Mouse (Mus musculus) left cerebral cortex, postnatal 36 days (tissue): ENCODE data around the gene Lrp1. TPM values are rescaled to one million over a fixed set of nuclear protein-coding genes. Genes with fewer than 3 reads are reported as not detected.

Source experiments
- DNase-seq, 2 experiments: peaks; one replicate each; pipeline ENCODE4 v3.0.0; 2021 to 2022; ENCODE audit warnings: low spot score in 2 of 2, mixed read lengths in 1 of 2
- intact Hi-C: fragments of 180-260 bp; cut with DNase I; formaldehyde crosslinking; loops from one replicate; pipeline ENCODE4 v1.15.1; 2025
- total RNA-seq, 2 experiments: library from RNA; stranded (reverse); gene quantifications; 2 replicates each; pipeline ENCODE4 v1.2.3; 2021

Gene Lrp1
- total RNA-seq, 2 experiments from 2014 or later, result 285 to 320 TPM

- DNase-seq, result no peak
- intact Hi-C loops, result no loop called here
These were observed 49.9 kb downstream of the Lrp1 start for GRCm38 (mm10) chr10:127570937-127571641.

- DNase-seq, result no peak
- intact Hi-C loops, result no loop called here
These were observed 50.6 kb downstream of the Lrp1 start for GRCm38 (mm10) chr10:127570384-127570783.

DNA sequence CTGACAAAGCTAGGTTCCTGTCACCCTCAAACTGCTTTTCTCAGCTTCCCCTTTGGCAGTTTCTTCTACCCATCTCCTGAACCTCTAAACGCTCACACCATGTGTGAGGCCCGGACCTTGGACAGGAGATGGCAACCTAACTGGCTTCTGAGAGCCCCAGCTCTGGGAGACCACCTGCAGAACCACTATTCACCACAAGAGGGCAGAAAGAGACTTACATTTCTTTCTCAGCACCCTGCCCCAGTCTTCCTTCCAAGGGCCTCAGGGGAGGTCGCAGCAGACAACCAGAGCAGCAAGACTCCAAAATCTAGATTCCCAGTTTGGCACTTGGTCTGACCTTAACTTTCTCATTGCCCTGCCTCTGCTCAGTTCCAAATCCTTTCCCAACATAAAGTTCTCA lies 51.5 kb downstream of the Lrp1 start:
- DNase-seq, result peak in 1 of 2 experiments; percentile 50
- intact Hi-C loops, result loop anchor here (2.0 kb wide), 1 partner anchor 57 kb away; no protein-coding TSS in a partner anchor

GRCm38 (mm10) chr10:127566553-127567326 lies 54.2 kb downstream of the Lrp1 start:
- intact Hi-C loops, result no loop called here
- DNase-seq, result no peak

DNA sequence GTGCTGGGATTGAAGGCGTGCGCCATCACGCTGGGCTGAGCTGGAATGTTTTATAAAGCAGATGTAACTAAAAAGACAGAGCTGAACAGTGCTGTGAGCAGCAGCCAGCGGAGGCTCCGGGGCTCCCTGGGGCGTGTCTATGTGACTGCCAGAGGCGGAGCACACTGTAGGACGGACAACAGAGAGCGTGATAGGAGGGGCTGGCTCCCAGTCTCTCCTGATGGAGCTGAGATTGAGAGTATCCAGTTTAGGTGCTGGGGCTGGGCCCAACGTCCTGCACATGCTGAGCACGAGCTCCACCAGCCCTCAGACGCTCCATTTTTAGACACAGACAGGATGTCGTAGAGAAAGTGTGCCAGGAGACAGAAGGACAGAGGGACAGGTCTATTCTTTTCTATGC lies 56.6 kb downstream of the Lrp1 start:
- intact Hi-C loops, result no loop called here
- peak; percentile 38 to 40 for DNase-seq

GRCm38 (mm10) chr10:127563840-127564239 lies 57.1 kb downstream of the Lrp1 start:
- intact Hi-C loops, result no loop called here
- no peak for DNase-seq

- intact Hi-C loops, result no loop called here
- DNase-seq, result no peak
These were observed 59.8 kb downstream of the Lrp1 start for GRCm38 (mm10) chr10:127561145-127561544.

- DNase-seq, result no peak
These were observed 63.6 kb downstream of the Lrp1 start for GRCm38 (mm10) chr10:127557397-127557796.

DNA sequence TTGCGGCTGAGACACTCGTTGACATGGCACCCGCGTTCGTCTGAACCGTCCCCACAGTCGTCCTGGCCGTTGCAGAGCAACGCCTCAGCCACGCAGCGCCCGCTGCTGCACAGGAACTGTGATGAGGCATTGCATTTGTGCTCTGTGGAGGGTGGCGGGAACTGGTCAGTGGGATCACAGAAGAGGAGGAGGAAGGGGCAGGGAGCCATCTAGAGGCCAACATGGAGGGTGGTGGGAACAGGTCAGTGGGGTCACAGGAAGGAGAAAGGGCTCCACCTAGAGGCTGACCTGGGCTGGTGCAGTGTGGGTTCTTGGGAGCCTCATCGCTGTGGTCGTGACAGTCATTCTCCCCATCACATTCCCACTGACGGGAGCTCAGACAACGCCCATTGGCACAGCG lies 65.2 kb downstream of the Lrp1 start:
- intact Hi-C loops, result no loop called here
- DNase-seq, result no peak

More at GRCm38 (mm10) chr10:127557397-127557796, 63.6 kb downstream of the Lrp1 start:
- intact Hi-C loops, result no loop called here

- intact Hi-C loops, result no loop called here
- no peak for DNase-seq
These were observed 71.1 kb downstream of the Lrp1 start for GRCm38 (mm10) chr10:127549892-127550291.

DNA sequence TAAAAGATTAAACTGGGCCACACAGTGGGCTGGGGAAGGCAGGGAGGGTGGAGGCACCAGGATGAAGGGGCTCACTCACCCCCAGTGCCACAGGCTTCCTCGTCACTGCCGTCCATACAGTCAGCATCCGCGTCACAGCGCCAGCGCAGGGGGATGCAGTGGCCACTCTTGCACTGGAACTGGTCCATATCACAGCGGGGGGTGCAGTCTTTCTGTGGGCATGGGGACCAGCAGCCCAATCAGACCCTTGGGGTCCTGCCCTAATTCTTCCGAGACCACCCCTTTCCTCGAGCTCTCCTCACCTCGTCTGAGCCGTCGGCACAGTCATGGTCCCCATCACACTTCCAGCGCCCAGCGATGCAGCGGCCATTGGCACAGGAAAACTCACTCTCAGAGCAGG lies 72.7 kb downstream of the Lrp1 start:
- intact Hi-C loops, result no loop called here

GRCm38 (mm10) chr10:127546505-127546904 lies 74.4 kb downstream of the Lrp1 start:
- intact Hi-C loops, result no loop called here
- DNase-seq, result no peak

More for the DNA sequence above, 72.7 kb downstream of the Lrp1 start:
- no peak for DNase-seq

GRCm38 (mm10) chr10:127544375-127544774 lies 76.6 kb downstream of the Lrp1 start:
- no peak for DNase-seq
- intact Hi-C loops, result no loop called here

DNA sequence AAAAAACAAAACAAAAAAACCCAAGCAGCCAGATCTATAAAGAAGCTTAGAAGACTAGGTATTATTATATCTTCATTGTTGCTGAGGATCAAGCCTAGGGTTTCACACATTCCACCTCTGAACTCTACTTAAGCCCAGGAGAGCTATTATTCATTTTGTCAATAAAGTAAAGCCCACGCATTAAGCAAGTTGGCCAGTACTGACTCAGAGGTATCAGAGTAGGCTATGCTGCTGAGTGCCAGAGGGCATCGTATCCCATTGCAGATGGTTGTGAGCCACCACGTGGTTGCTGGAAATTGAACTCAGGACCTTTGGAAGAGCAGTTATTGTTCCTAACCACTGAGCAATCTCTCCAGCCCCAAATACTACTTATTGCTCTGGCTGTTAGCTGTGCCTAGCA lies 77.0 kb downstream of the Lrp1 start:
- DNase-seq, result no peak
- intact Hi-C loops, result no loop called here

- intact Hi-C loops, result no loop called here
- DNase-seq, result no peak
These were observed 78.2 kb downstream of the Lrp1 start for GRCm38 (mm10) chr10:127542720-127543119.

DNA sequence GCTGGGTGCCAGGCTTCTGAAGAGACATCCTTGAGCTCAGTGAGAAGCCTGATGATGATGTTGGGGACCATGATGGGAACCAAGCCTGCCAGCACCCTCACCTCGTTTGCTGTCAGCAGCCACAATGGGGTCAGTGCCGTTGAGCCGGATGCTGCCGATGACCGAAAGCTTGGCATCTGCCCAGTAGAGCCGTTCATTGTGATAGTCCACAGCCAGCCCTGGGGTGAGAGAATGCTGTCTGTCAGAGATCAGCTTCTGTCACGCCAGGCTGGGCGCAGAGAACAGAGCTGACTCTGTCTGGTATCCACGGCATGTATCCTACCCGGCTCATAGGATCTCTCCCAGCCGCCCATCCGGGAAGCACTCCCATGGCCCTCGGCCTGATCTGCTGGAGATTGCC lies 78.9 kb downstream of the Lrp1 start:
- no peak for DNase-seq
- intact Hi-C loops, result no loop called here

DNA sequence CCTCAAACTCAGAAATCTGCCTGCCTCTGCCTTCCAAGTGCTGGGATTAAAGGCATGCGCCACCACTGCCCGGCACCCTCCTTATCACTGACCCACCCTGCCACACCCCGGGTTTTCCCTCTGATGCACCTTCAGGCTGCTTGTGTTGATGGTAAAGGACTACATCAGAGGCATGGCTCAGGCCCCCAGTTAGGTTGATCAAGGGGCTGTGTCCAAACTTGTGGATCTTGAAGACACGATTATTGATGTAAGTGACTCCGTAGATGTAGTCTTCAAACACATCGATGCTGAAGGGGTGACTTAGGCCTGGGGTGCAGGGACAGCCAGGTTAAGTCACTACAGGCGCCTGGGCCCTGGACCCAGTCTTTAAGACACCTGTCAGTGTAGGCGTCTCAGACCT lies 79.4 kb downstream of the Lrp1 start:
- intact Hi-C loops, result no loop called here
- DNase-seq, result no peak

DNA sequence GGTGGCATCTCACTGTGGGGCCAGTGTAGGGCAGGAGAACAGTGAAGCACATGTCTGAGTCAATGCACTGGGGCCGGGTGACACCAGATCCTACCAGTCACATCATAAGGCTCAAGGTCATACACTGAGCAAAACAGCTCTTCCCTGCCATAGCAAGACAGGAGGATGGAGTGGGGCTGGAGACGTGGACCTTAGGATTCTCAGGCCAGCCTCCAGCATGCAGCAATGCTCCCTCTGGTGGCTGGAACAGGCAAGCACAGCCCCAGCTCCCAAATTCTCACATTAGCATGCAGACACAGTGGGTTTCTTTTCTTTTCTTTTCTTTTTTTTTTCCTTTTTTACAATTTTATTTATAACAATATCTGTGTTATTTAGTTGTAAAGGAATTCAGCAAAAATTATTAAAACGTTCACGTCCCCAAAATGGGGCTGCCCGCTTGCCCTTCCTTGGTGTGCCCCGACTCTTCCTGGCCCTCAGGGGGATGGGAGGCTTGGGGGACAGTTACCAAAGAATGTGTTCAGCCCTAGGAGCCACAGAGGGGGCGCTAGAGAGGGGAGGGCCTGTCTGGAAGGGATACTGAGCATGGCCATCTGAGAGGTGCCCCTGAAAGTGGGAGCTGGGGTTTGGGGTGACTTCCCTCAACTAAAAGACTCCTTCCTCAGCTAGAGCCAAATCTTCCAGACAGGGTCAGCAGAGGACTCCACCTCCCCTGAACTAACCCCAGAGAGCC lies 82.9 kb downstream of the Lrp1 start:
- peak; percentile 74 to 76 for DNase-seq
- intact Hi-C loops, result loop anchor here (1.0 kb wide), 2 partner anchors 25 to 29 kb away; no protein-coding TSS in a partner anchor

GRCm38 (mm10) chr10:127536586-127537314 lies 84.2 kb downstream of the Lrp1 start:
- no peak for DNase-seq

DNA sequence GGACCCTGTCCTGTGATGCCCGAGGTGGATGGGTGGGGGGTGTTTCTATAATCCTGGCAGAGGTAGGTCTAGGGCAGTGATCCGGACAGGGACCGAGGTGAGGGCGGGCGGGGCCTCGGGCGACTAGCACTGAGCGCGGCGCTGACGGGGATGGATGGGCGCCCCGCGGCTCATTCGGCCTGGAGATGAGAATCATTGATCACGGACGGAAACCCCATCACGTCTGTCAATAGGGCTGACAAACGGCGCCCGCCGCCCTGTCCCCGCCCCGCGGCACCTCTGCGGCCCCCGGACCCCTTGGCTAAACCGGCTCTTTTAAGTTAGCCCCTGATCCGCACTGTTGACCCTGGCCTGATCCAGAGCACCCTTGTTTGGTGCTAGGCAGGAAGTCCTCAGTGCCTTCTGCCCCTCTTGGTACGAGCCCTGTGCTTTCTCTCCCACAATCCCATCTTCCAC lies 86.0 kb downstream of the Lrp1 start:
- intact Hi-C loops, result no loop called here
- DNase-seq, result no peak

More at GRCm38 (mm10) chr10:127536586-127537314, 84.2 kb downstream of the Lrp1 start:
- intact Hi-C loops, result no loop called here
